14 mouse cellular contexts compared by ENCODE assay signal in the genomic region with DNA sequence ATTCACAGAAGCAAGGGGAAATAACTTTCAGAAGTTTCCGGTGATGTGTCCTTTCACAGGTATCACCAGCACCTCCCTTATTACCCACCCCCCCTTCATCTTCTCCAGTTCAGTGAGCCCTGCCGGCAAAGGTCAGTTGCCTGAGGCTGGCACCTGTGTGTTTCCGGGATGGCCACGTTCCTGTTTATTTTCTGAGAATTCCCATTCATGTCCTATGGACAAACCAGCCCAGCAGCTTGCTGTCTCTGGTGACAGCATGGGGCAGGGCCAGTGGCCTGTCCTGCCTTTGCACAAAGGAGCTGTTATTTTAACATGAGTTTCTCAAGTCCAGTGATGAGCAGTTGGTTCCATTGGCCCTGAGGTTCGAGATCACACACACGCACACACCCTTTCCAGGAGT. TPM values are rescaled to one million over a fixed set of nuclear protein-coding genes. Genes with fewer than 3 reads are reported as not detected.
DNase-seq lines count a peak whose midpoint lies in the region; TF ChIP-seq lines count a peak whose summit lies in the region.
"Had no signal": no experiment of that assay in that cellular context is flagged by ENCODE, and none has a peak within 500 bp of the region (broad histone marks: within the 10 kb centered on the region; RNA-seq: fewer than 3 reads in every experiment).

No protein-coding gene starts in this region.

- intact Hi-C loops in gastrocnemius, adult 2 months (cut with DNase I) = no loop called here

- no peaks in the 10 kb centered on the region for H3K27me3 ChIP-seq in embryonic facial prominence, embryonic 10.5 days (replicated peaks; ENCODE audit: low read depth, poor library complexity, severe bottlenecking)
- H3K27me3 ChIP-seq: forebrain, embryonic 12.5 days; limb, embryonic 13.5 days had no signal

- H3K4me3 ChIP-seq in gastrocnemius, adult 2 months = no peak overlapping the region
- H3K4me3 ChIP-seq in embryonic facial prominence, embryonic 10.5 days = no peak overlapping the region
- H3K4me3 ChIP-seq: forebrain, embryonic 12.5 days; limb, embryonic 13.5 days had no signal

- no peak for TF ChIP-seq CTCF in gastrocnemius, adult 2 months (IDR thresholded peaks at IDR 0.05)

- H3K27ac ChIP-seq in gastrocnemius, adult 2 months = no peak overlapping the region
- H3K27ac ChIP-seq in embryonic facial prominence, embryonic 10.5 days (replicated peaks) = peak overlapping the region; percentile 85
- H3K27ac ChIP-seq: forebrain, embryonic 12.5 days; hindbrain, postnatal 0 days had no signal

- no peaks in the 10 kb centered on the region for H3K9me3 ChIP-seq in embryonic facial prominence, embryonic 10.5 days
- H3K9me3 ChIP-seq: forebrain, embryonic 12.5 days; limb, embryonic 13.5 days had no signal

- DNase-seq in gastrocnemius, adult 2 months = peak; percentile 10
- no peak for DNase-seq in gastrocnemius, postnatal 25 days
- DNase-seq in kidney, adult 18-20 months = peak; percentile 51
- DNase-seq in kidney, adult 11 months = no peak
- DNase-seq in embryonic facial prominence, embryonic 10.5 days (ENCODE audit: low spot score) = no peak
- DNase-seq in kidney, postnatal 25 days = peak; percentile 39 to 63
- DNase-seq in layer of hippocampus, adult 18-20 months (ENCODE audit: low spot score in 2 of 2) = no peak
- no peak for DNase-seq in ovary, postnatal 36 days (ENCODE audit: low spot score)
- DNase-seq: cerebellum, adult 11 months; layer of hippocampus, postnatal 36 days; thymus, adult 2 months had no signal

- 40% methylated on average over 6 of the region's 6 CpGs for WGBS in embryonic facial prominence, embryonic 10.5 days

- H3K36me3 ChIP-seq in embryonic facial prominence, embryonic 10.5 days (replicated peaks) = peaks cover 23% of the 10 kb centered on the region
- H3K36me3 ChIP-seq: forebrain, embryonic 12.5 days; limb, embryonic 13.5 days had no signal

- H3K4me1 ChIP-seq in embryonic facial prominence, embryonic 10.5 days = peaks cover 85% of the 10 kb centered on the region

RNA-seq across cellular contexts. Expression of a gene that starts 37.3 kb away (rescaled TPM):
- total RNA-seq in gastrocnemius, adult 2 months (2021) = 1 to 10 TPM; 2.1 to 4.0 TPM
- total RNA-seq in gastrocnemius, postnatal 25 days (2021) = 1 to 10 TPM; 3.2 to 3.4 TPM
- polyA plus RNA-seq in embryonic facial prominence, embryonic 10.5 days (2016; fragmentation: Nextera tagmentation; extraction: Ambion mirVana) = 25.1 and 26.5 TPM in 2 replicates
- total RNA-seq in layer of hippocampus, adult 18-20 months (2021) = 10 to 100 TPM; 23.4 to 23.6 TPM

Comparison
In these comparisons a context has a peak if more than half of its experiments do, and no peak if none do; other contexts are left out.
1. DNase-seq: peak in gastrocnemius, adult 2 months (single experiment), kidney, adult 18-20 months (single experiment) and kidney, postnatal 25 days (2 of 2); none in gastrocnemius, postnatal 25 days (single experiment), kidney, adult 11 months (single experiment), embryonic facial prominence, embryonic 10.5 days (single experiment), layer of hippocampus, adult 18-20 months (0 of 2) and ovary, postnatal 36 days (single experiment).
2. RNA of a gene that starts 37.3 kb away (total RNA-seq): 23.4 to 23.6 TPM in layer of hippocampus, adult 18-20 months; 2.1 to 4.0 TPM in gastrocnemius, adult 2 months and 3.2 to 3.4 TPM in gastrocnemius, postnatal 25 days; every median in the first group is over 4 times any median in the second.